Mouse (Mus musculus) midbrain, embryonic 13.5 days (tissue): ENCODE measurements around the gene Ufsp2. TPM values are rescaled to one million over a fixed set of nuclear protein-coding genes. Genes with fewer than 3 reads are reported as not detected.
A peak's percentile ranks its signal among the peaks of the same experiment; 100 is the strongest.

Source experiments
- ATAC-seq: fragments of 200-750 bp; cut with Nextera tagmentation; 2 replicates; pipeline ENCODE4 v1.8.0; 2017; ENCODE audit warnings: mild to moderate bottlenecking, moderate TSS enrichment, moderate library complexity
- H3K27ac ChIP-seq: fragments of 300-500 bp; sonication (generic); 2 replicates; pipeline ENCODE4 v1.5.1; 2015; ENCODE audit warnings: inconsistent platforms, mild to moderate bottlenecking, moderate library complexity
- H3K27me3 ChIP-seq: fragments of 300-500 bp; sonication (generic); 2 replicates; pipeline ENCODE4 v1.6.1; 2015; ENCODE audit warnings: mild to moderate bottlenecking, inconsistent platforms
- H3K36me3 ChIP-seq: fragments of 300-500 bp; sonication (generic); 2 replicates; pipeline ENCODE4 v1.6.1; 2015; ENCODE audit warnings: mild to moderate bottlenecking, inconsistent platforms
- H3K4me1 ChIP-seq: fragments of 300-500 bp; sonication (generic); replicated peaks from 2 replicates; pipeline ENCODE4 v1.6.1; 2015; ENCODE audit warnings: inconsistent platforms
- H3K4me2 ChIP-seq: fragments of 300-500 bp; sonication (generic); replicated peaks from 2 replicates; pipeline ENCODE4 v1.6.1; 2015; ENCODE audit warnings: moderate library complexity, mild to moderate bottlenecking, inconsistent platforms
- H3K4me3 ChIP-seq: fragments of 300-500 bp; sonication (generic); replicated peaks from 2 replicates; pipeline ENCODE4 v1.5.1; 2015; ENCODE audit warnings: mild to moderate bottlenecking, inconsistent platforms
- H3K9ac ChIP-seq: fragments of 300-500 bp; sonication (generic); replicated peaks from 2 replicates; pipeline ENCODE4 v1.6.1; 2015; ENCODE audit warnings: mild to moderate bottlenecking, inconsistent platforms
- H3K9me3 ChIP-seq: fragments of 300-500 bp; sonication (generic); 2 replicates; pipeline ENCODE4 v1.6.1; 2016; ENCODE audit warnings: mild to moderate bottlenecking, inconsistent platforms
- WGBS: fragments of 180-500 bp; shearing (Covaris S2); methylation state at CpG from one replicate; pipeline ENCODE4 v1.1.7; 2015; 5-methylcytosine and 5-hydroxymethylcytosine counted together
- polyA plus RNA-seq: library from polyadenylated mRNA; unstranded; fragments of >200 nt; fragmentation: Nextera tagmentation; extraction: Ambion mirVana; gene quantifications from 2 replicates; pipeline ENCODE4 v1.2.1, GENCODE M21; 2015

The Ufsp2 gene
- 60.3 and 62.6 TPM in 2 replicates for polyA plus RNA-seq

DNA sequence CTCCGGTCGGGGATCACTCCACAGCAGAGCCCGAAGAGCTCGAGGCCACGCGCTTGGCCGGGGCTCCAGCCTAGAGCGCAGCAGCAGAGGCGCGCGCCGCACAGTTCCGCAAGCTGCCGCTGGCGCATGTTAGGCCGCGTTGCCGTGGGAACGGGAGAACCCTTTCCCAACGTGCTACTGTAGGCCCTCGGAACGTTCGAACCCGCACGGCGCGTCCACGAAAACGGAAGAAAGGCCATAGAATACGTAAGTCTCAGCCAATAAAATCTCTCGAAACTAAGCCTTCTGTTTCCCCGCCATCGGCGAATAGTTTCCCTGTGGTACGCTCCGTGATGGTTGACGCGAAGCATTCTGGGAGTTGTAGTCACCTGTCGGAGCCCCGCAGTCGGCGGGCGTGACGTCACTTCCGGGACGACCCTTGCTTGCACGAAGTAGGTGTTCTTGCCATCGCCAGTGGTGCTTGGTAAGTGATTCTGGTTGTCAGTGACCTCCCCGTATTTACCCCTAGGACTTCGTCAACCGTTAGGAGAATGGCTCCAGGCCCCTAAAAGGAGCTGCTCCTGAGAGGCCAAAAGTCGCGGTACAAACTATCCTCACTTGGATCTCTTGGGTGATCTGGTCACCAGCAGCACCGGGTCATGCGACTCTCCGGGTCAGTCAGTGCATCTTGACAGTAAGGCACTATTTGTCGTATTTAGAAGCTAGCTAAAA is at the start of gene Ufsp2, which contains the start of gene 1700029J07Rik:
TSS of gene Ufsp2 (plus strand) at position 403 of the 711 bp plus-strand sequence.
TSS of gene 1700029J07Rik (minus strand) at position 127 of the 711 bp plus-strand sequence.
- peaks cover 6% of the 10 kb centered on the region; the same call in 1 of the 2 replicates for H3K9me3 ChIP-seq
- peak within 1 kb of the TSS; percentile 82 for H3K27ac ChIP-seq
- peaks cover 10% of the 10 kb centered on the region; the same call in 1 of the 2 replicates for H3K36me3 ChIP-seq
- H3K4me1 ChIP-seq, result peaks cover 16% of the 10 kb centered on the region
- peak; percentile 99 for ATAC-seq
- peak within 1 kb of the TSS; percentile 72 for H3K4me2 ChIP-seq
- no peaks in the 10 kb centered on the region for H3K27me3 ChIP-seq
- H3K9ac ChIP-seq, result peak within 1 kb of the TSS; percentile 71
- WGBS, result under 1% methylated on average over 57 of the region's 57 CpGs
- peak within 1 kb of the TSS; percentile 62 for H3K4me3 ChIP-seq

DNA sequence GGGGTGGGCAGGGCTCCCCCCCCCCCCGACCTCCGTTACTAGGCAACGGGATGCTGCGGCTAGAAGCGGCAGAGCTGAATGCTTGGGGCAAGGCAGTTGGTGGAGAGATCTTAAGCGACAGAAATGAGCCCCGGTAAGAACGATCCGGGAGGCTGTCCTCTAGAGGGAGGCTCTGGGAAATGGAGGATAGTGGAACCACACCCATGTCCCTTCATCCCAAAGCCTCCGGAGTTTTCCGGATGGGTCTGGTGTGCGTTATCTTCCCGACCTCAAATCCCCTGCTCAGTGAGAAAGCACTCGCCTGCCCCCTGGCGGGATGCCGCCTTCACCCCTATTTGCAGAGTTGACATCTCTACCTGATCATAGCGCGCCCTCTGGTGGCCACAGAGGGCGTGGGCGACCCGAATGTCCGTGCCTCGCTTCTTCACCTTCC is 40.7 kb upstream of the Ufsp2 start, which contains the start of gene Ccdc110:
TSS of gene Ccdc110 (plus strand) at position 38 of the 433 bp plus-strand sequence.
- peaks cover 11% of the 10 kb centered on the region for H3K27me3 ChIP-seq
- H3K9me3 ChIP-seq, result peaks cover 11% of the 10 kb centered on the region; the same call in 1 of the 2 replicates
- peak; percentile 94 for ATAC-seq
- no peaks in the 10 kb centered on the region for H3K4me1 ChIP-seq
- H3K4me3 ChIP-seq, result peak within 1 kb of the TSS; percentile 42
- peak within 1 kb of the TSS; percentile 61 for H3K4me2 ChIP-seq
- under 1% methylated on average over 23 of the region's 23 CpGs for WGBS
- H3K9ac ChIP-seq, result peak within 1 kb of the TSS; percentile 50
- no peaks in the 10 kb centered on the region for H3K36me3 ChIP-seq
- no peak within 1 kb of the TSS for H3K27ac ChIP-seq

DNA sequence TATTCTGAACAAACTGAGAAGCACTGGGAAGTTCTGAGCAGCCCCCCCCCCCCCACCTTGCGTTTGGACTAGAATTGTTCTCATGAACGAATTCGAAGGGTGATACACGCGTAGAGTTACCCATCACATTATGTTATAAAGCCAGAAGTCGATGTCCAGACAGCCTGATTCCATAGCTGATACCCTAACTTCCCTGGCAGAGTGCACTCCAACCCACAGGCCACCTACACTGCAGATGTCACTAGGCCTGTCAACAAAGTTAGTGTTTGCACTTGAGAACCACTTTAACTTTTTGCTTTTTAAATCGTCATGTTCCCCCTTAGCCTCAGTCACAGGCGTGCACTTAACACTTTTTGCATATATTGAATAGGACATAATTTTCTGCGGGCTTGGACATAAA is 38.3 kb upstream of the Ufsp2 start:
- Histone ChIP-seq H3K9ac (no peak overlapping the region), H3K9me3 (no peaks in the 10 kb centered on the region), H3K36me3 (no peaks in the 10 kb centered on the region), H3K27me3 (peaks cover 11% of the 10 kb centered on the region), H3K4me3 (no peak overlapping the region), H3K4me2 (no peak overlapping the region), H3K27ac (no peak overlapping the region), H3K4me1 (no peaks in the 10 kb centered on the region)
- no peak for ATAC-seq
- 86% methylated on average over 9 of the region's 9 CpGs for WGBS

DNA sequence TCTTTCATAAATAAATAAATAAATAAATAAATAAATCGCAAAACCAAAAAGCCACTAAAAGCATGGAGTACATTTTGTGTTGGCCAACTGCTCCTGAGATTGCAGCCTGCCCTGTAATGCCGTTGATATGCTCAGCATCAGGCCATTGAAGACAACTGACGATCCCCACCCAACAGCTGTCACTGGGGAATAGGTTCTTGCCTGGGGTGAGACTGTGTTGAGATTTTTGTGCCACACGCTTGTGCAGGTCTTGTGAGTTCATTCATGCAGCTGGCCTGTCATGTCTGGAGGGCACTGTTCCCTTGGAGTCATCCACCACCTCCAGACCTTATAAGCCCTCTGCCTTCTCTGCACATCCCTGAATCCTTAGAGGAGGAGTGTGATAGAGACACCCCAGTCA is 29.0 kb upstream of the Ufsp2 start:
- Histone ChIP-seq H3K27me3 (no peaks in the 10 kb centered on the region), H3K4me1 (no peaks in the 10 kb centered on the region), H3K4me2 (no peak overlapping the region), H3K36me3 (no peaks in the 10 kb centered on the region), H3K9me3 (no peaks in the 10 kb centered on the region), H3K27ac (no peak overlapping the region), H3K9ac (no peak overlapping the region), H3K4me3 (no peak overlapping the region)
- WGBS, result 84% methylated on average over 4 of the region's 4 CpGs
- ATAC-seq, result no peak

DNA sequence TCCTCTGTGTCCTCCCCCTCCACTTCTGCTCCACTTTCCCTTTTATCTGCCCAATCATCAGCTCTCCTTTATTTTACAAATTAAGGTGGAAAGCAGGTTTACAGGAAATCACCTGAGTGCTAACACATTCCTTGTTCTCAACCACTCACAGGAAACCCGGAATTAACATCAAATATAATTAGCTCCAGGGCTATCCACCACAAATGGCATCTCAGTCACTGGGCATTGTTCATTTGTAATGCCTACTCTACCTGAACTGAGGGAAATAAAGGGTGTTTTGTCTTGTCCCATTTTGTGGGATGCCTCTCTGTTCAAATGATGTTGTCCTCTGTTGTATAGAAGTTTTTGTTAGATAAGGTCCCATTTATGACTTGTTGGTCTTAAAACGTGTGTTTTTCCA is 24.7 kb upstream of the Ufsp2 start:
- H3K9me3 ChIP-seq, result no peaks in the 10 kb centered on the region
- no peaks in the 10 kb centered on the region for H3K27me3 ChIP-seq
- H3K4me1 ChIP-seq, result no peaks in the 10 kb centered on the region
- H3K4me2 ChIP-seq, result no peak overlapping the region
- H3K36me3 ChIP-seq, result no peaks in the 10 kb centered on the region
- H3K27ac ChIP-seq, result no peak overlapping the region
- ATAC-seq, result no peak
- no peak overlapping the region for H3K4me3 ChIP-seq
- 47% methylated on average over 2 of the region's 2 CpGs for WGBS
- H3K9ac ChIP-seq, result no peak overlapping the region

DNA sequence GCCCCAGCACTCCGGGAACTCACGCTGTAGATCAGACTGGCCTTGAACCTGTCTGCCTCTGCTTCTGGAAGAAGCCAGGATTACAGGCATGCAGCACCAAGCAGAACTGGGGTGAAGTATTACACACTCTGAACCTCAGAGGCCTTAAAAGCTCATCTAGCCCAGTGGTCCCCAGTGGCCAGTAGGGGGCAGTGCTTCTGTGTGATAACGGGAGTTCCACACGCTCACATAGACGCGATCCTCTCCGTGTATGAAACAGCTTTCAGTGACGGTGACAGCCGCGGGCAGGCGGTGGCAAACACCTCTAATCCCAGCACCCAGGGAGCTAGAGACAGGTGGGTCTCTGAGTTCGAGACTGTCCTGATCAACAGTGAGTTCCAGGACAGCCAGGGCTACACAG is 4.4 kb upstream of the Ufsp2 start:
- H3K4me3 ChIP-seq, result no peak overlapping the region
- H3K27ac ChIP-seq, result no peak overlapping the region
- H3K27me3 ChIP-seq, result no peaks in the 10 kb centered on the region
- no peak overlapping the region for H3K4me2 ChIP-seq
- ATAC-seq, result no peak
- peaks cover 6% of the 10 kb centered on the region; the same call in 1 of the 2 replicates for H3K9me3 ChIP-seq
- H3K4me1 ChIP-seq, result peaks cover 11% of the 10 kb centered on the region
- H3K9ac ChIP-seq, result no peak overlapping the region
- H3K36me3 ChIP-seq, result no peaks in the 10 kb centered on the region
- WGBS, result 95% methylated on average over 12 of the region's 12 CpGs

DNA sequence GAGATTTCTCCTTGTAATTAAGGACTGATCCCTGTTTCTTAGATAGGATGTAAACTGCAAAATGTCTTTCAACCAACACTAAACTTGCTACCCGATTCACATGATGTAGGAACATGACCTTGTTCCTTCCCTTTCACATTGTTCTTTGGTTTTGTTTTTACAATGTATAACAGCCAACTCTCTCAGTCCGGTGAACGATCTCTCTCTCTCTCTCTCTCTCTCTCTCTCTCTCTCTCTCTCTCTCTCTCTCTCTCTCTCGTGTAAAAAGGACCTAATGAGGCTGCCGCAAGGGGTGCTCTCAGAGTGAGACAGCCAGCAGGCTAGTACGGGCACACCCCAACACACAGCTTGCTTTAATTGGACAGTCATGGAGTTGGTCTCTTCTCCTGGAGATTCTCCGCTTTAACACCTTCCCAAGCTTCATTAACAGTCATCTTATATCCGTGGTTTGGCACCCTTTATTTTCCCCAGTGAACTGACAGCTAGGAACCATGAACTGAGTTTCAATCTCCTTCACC is 1.3 kb upstream of the Ufsp2 start:
- Histone ChIP-seq H3K27ac (no peak overlapping the region), H3K4me3 (no peak overlapping the region), H3K27me3 (no peaks in the 10 kb centered on the region), H3K4me2 (peak overlapping the region; percentile 72), H3K4me1 (peaks cover 16% of the 10 kb centered on the region), H3K9ac (no peak overlapping the region), H3K36me3 (peaks cover 7% of the 10 kb centered on the region; the same call in 1 of the 2 replicates), H3K9me3 (peaks cover 6% of the 10 kb centered on the region; the same call in 1 of the 2 replicates)
- ATAC-seq, result no peak
- 74% methylated on average over 8 of the region's 8 CpGs for WGBS

DNA sequence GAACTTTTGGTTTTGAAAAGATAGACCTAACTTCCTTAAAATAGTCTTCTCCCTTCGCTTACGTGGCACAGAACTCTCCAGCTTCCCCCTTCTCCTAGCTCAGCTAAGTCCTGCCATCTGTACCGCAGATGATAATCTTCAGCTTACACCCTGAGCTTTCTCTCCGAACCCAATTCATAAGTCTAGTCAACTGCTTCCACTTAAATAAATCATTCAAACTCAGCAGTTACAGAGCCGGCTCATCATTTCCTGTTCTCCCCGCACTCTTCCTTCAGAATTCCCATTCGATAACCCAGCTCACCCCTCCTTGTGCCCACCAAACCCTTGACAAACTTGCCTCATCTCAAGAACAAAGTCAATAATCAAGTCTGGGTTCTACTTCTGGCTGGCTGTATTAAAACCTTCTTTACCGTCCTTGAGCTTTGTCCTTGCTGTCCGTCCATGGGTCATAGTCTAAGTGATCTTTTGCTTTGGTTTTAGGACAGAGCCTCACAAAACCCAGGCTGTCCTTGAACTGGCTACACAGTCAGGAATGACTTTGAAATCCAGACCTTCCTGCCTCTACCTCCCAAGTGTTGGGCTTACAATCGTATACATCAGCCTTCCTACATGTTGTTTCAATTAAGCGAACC is 625 bp downstream of the Ufsp2 start:
- 71% methylated on average over 11 of the region's 11 CpGs for WGBS
- 0 out of 2 replicates have a peak, but pooled peaks have one; percentile 7 for ATAC-seq
- H3K4me1 ChIP-seq, result peaks cover 16% of the 10 kb centered on the region
- no peak overlapping the region for H3K27ac ChIP-seq
- peak overlapping the region; percentile 72 for H3K4me2 ChIP-seq
- peak overlapping the region; percentile 62 for H3K4me3 ChIP-seq
- H3K36me3 ChIP-seq, result peaks cover 14% of the 10 kb centered on the region
- peaks cover 3% of the 10 kb centered on the region; the same call in 1 of the 2 replicates for H3K9me3 ChIP-seq
- H3K27me3 ChIP-seq, result no peaks in the 10 kb centered on the region
- H3K9ac ChIP-seq, result peak overlapping the region; percentile 64

DNA sequence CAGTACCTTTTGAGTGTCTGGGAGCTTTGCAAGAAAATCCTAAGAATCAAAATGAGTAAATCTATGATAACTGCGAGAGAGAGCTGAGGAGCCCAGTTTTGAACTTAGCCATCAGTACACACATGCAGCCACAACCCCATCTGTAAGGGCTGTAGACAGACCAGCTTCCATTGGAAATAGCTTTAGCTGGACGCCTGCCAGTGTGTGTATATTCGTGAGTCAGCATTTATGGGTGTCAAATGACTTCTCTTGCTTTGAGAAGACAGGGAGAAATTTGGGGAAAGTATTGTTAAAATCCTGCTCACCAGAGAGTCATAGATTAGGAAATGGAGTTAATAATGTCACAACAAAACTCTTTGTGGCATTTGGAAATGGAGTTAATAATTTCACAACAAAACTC is 11.3 kb downstream of the Ufsp2 start:
- no peak for ATAC-seq
- Histone ChIP-seq H3K27me3 (no peaks in the 10 kb centered on the region), H3K4me2 (no peak overlapping the region), H3K4me1 (no peaks in the 10 kb centered on the region), H3K9ac (no peak overlapping the region), H3K9me3 (no peaks in the 10 kb centered on the region), H3K36me3 (peaks cover 34% of the 10 kb centered on the region), H3K4me3 (no peak overlapping the region), H3K27ac (no peak overlapping the region)
- WGBS, result 91% methylated on average over 3 of the region's 3 CpGs

DNA sequence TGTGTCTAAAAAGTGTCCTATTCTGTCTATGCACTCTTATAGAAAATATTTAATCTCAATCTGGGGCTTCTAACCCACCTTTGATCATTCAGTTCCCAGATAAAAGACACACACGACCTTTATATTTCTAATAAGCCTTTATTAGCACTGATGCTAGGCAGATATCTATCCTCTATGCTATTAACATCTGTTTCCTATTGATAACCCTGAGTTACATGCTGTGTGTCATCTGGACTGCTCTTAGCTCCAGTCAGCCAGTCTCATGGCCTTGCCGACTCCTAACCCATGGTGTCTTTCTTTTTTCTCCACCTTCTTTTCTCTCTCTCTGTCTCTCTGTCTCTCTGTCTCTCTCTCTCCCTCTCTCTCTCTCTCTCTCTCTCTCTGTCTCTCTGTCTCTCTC is 12.9 kb downstream of the Ufsp2 start:
- Histone ChIP-seq H3K27ac (no peak overlapping the region), H3K9me3 (no peaks in the 10 kb centered on the region), H3K4me3 (no peak overlapping the region), H3K27me3 (no peaks in the 10 kb centered on the region), H3K36me3 (peaks cover 19% of the 10 kb centered on the region), H3K4me1 (no peaks in the 10 kb centered on the region), H3K9ac (no peak overlapping the region), H3K4me2 (no peak overlapping the region)
- 64% methylated on average over 2 of the region's 2 CpGs for WGBS
- no peak for ATAC-seq

DNA sequence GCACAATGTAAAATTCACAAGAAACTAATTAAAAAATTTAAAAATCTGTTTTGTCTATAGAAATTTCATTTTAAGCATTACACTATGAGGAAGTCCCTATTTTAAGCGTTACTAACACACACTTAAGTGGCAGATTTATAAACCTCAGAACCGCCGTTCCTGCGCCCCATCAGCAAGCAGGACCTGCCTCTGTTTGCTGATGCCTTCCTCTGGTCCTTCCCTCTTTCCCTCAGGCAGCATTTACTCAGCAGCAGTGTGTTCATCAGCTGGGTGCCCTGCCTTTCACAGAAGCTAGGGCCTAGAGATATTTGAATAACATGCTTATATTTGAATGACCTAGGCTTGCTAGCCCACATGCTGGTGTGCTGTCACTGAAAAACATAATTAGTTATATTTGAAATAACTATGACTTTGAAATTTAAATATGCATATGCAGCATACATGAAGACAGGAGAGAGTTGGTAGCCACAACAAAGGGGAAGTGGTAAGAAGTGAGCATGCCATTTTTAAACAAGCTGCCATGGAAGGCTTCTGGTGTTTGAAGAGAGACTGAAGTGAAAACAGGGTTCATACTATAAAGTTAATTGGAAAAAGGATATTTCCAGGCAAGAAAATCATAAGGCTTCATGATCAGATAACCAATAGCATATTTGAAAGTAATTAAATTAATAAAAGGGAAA is 15.4 kb downstream of the Ufsp2 start:
- 89% methylated on average over 4 of the region's 4 CpGs for WGBS

More for the DNA sequence above, 15.4 kb downstream of the Ufsp2 start:
- Histone ChIP-seq H3K27me3 (no peaks in the 10 kb centered on the region), H3K27ac (no peak overlapping the region), H3K36me3 (peaks cover 20% of the 10 kb centered on the region), H3K4me2 (no peak overlapping the region), H3K4me3 (no peak overlapping the region), H3K4me1 (no peaks in the 10 kb centered on the region), H3K9me3 (no peaks in the 10 kb centered on the region), H3K9ac (no peak overlapping the region)
- no peak for ATAC-seq
